Mouse (Mus musculus) neural tube, embryonic 14.5 days (tissue): ENCODE measurements at regions not wholly inside any gene's neighbourhood (a gene's known extent, or its start where the extent isn't known, plus 50 kb on each side); places are given as distances from the start of the nearest gene placed in this dataset.

Source experiments
- ATAC-seq: fragments of 200-750 bp; cut with Nextera tagmentation; 2 replicates; pipeline ENCODE4 v1.8.0; 2017; ENCODE audit warnings: low read depth, mild to moderate bottlenecking, moderate TSS enrichment, moderate library complexity
- H3K27ac ChIP-seq: fragments of 300-500 bp; sonication (generic); 2 replicates; pipeline ENCODE4 v1.5.1; 2014; ENCODE audit warnings: low read depth, mild to moderate bottlenecking, control low read depth, low read length, moderate library complexity, mixed read lengths
- H3K27me3 ChIP-seq: fragments of 300-500 bp; sonication (generic); 2 replicates; pipeline ENCODE4 v1.6.1; 2014; ENCODE audit warnings: low read length; ENCODE audit not compliant: control insufficient read depth, insufficient read depth
- H3K36me3 ChIP-seq: fragments of 300-500 bp; sonication (generic); 2 replicates; pipeline ENCODE4 v1.6.1; 2014; ENCODE audit warnings: low read length, mixed read lengths; ENCODE audit not compliant: control insufficient read depth, insufficient read depth
- H3K4me1 ChIP-seq: fragments of 300-500 bp; sonication (generic); 2 replicates; pipeline ENCODE4 v1.6.1; 2014; ENCODE audit warnings: low read length; ENCODE audit not compliant: control insufficient read depth, insufficient read depth
- H3K4me2 ChIP-seq: fragments of 300-500 bp; sonication (generic); 2 replicates; pipeline ENCODE4 v1.6.1; 2014; ENCODE audit warnings: mild to moderate bottlenecking, low read depth, low read length, control low read depth
- H3K4me3 ChIP-seq: fragments of 300-500 bp; sonication (generic); 2 replicates; pipeline ENCODE4 v1.5.1; 2014; ENCODE audit warnings: low read depth, low read length, control low read depth, mixed read lengths
- H3K9ac ChIP-seq: fragments of 300-500 bp; sonication (generic); replicated peaks from 2 replicates; pipeline ENCODE4 v1.6.1; 2014; ENCODE audit warnings: low read depth, mild to moderate bottlenecking, control low read depth, low read length, mixed read lengths
- H3K9me3 ChIP-seq: fragments of 300-500 bp; sonication (generic); 2 replicates; pipeline ENCODE4 v1.6.1; 2016; ENCODE audit warnings: low read length; ENCODE audit not compliant: control insufficient read depth
- WGBS: fragments of 180-500 bp; shearing (Covaris S2); extraction: QIAGEN DNeasy Blood & Tissue Kit; methylation state at CpG from one replicate; pipeline ENCODE4 v1.1.7; 2014; 5-methylcytosine and 5-hydroxymethylcytosine counted together

GRCm38 (mm10) chr5:80766591-80766990 is 253.3 kb upstream of the Adgrl3 start:
- Histone ChIP-seq H3K4me1 (no peaks in the 10 kb centered on the region), H3K4me2 (no peak overlapping the region), H3K9ac (no peak overlapping the region), H3K27ac (no peak overlapping the region), H3K36me3 (no peaks in the 10 kb centered on the region), H3K27me3 (no peaks in the 10 kb centered on the region), H3K9me3 (no peaks in the 10 kb centered on the region), H3K4me3 (no peak overlapping the region)
- 73% methylated on average over 3 of the region's 3 CpGs for WGBS
- ATAC-seq: no peak

- WGBS: 84% methylated on average over 4 of the region's 4 CpGs
- no peak for ATAC-seq
These were observed 236.0 kb upstream of the Adgrl3 start for GRCm38 (mm10) chr5:80783892-80784291.

GRCm38 (mm10) chr5:80784746-80785145 is 235.2 kb upstream of the Adgrl3 start:
- Histone ChIP-seq H3K4me3 (no peak overlapping the region), H3K36me3 (no peaks in the 10 kb centered on the region), H3K4me1 (no peaks in the 10 kb centered on the region), H3K27me3 (no peaks in the 10 kb centered on the region), H3K9ac (no peak overlapping the region), H3K9me3 (no peaks in the 10 kb centered on the region; the same call in 1 of the 2 replicates), H3K27ac (no peak overlapping the region), H3K4me2 (no peak overlapping the region)
- ATAC-seq: no peak
- 82% methylated on average over 6 of the region's 6 CpGs for WGBS

More at GRCm38 (mm10) chr5:80783892-80784291, 236.0 kb upstream of the Adgrl3 start:
- H3K4me3 ChIP-seq: no peak overlapping the region
- no peaks in the 10 kb centered on the region for H3K4me1 ChIP-seq
- H3K9me3 ChIP-seq: no peaks in the 10 kb centered on the region; the same call in 1 of the 2 replicates
- no peaks in the 10 kb centered on the region for H3K27me3 ChIP-seq
- no peak overlapping the region for H3K9ac ChIP-seq
- no peak overlapping the region for H3K27ac ChIP-seq
- H3K36me3 ChIP-seq: no peaks in the 10 kb centered on the region
- no peak overlapping the region for H3K4me2 ChIP-seq

GRCm38 (mm10) chr5:80791658-80792057 is 228.3 kb upstream of the Adgrl3 start:
- Histone ChIP-seq H3K4me3 (no peak overlapping the region), H3K27me3 (no peaks in the 10 kb centered on the region), H3K4me2 (no peak overlapping the region), H3K36me3 (no peaks in the 10 kb centered on the region), H3K27ac (no peak overlapping the region), H3K9ac (no peak overlapping the region), H3K9me3 (no peaks in the 10 kb centered on the region), H3K4me1 (no peaks in the 10 kb centered on the region)
- no peak for ATAC-seq
- WGBS: 93% methylated on average over 1 of the region's 1 CpGs

GRCm38 (mm10) chr5:80799777-80800176 is 220.2 kb upstream of the Adgrl3 start:
- Histone ChIP-seq H3K27ac (no peak overlapping the region), H3K9me3 (no peaks in the 10 kb centered on the region), H3K36me3 (no peaks in the 10 kb centered on the region), H3K27me3 (no peaks in the 10 kb centered on the region), H3K9ac (no peak overlapping the region), H3K4me2 (no peak overlapping the region), H3K4me3 (no peak overlapping the region), H3K4me1 (no peaks in the 10 kb centered on the region)
- no peak for ATAC-seq

GRCm38 (mm10) chr5:80812917-80813316 is 207.0 kb upstream of the Adgrl3 start:
- Histone ChIP-seq H3K4me1 (no peaks in the 10 kb centered on the region), H3K27ac (no peak overlapping the region), H3K4me3 (no peak overlapping the region), H3K9me3 (no peaks in the 10 kb centered on the region), H3K4me2 (no peak overlapping the region), H3K27me3 (no peaks in the 10 kb centered on the region), H3K36me3 (no peaks in the 10 kb centered on the region), H3K9ac (no peak overlapping the region)
- no peak for ATAC-seq
- 90% methylated on average over 2 of the region's 2 CpGs for WGBS

- ATAC-seq: no peak
- H3K9ac ChIP-seq: no peak overlapping the region
- H3K4me2 ChIP-seq: no peak overlapping the region
- no peaks in the 10 kb centered on the region for H3K9me3 ChIP-seq
- no peaks in the 10 kb centered on the region for H3K27me3 ChIP-seq
- no peak overlapping the region for H3K27ac ChIP-seq
- H3K4me3 ChIP-seq: no peak overlapping the region
- H3K36me3 ChIP-seq: no peaks in the 10 kb centered on the region
- no peaks in the 10 kb centered on the region for H3K4me1 ChIP-seq
These were observed 200.7 kb upstream of the Adgrl3 start for GRCm38 (mm10) chr5:80819208-80819607.

- ATAC-seq: no peak
- Histone ChIP-seq H3K27me3 (no peaks in the 10 kb centered on the region), H3K27ac (no peak overlapping the region), H3K9me3 (no peaks in the 10 kb centered on the region), H3K4me1 (no peaks in the 10 kb centered on the region), H3K4me2 (no peak overlapping the region), H3K36me3 (no peaks in the 10 kb centered on the region), H3K4me3 (no peak overlapping the region), H3K9ac (no peak overlapping the region)
- WGBS: 67% methylated on average over 1 of the region's 1 CpGs
These were observed 177.4 kb upstream of the Adgrl3 start for GRCm38 (mm10) chr5:80842531-80842930.

GRCm38 (mm10) chr5:80855034-80855433 is 164.9 kb upstream of the Adgrl3 start:
- WGBS: 68% methylated on average over 5 of the region's 5 CpGs
- Histone ChIP-seq H3K27me3 (no peaks in the 10 kb centered on the region), H3K9me3 (no peaks in the 10 kb centered on the region), H3K9ac (no peak overlapping the region), H3K4me3 (no peak overlapping the region), H3K4me2 (no peak overlapping the region), H3K36me3 (no peaks in the 10 kb centered on the region), H3K27ac (no peak overlapping the region), H3K4me1 (no peaks in the 10 kb centered on the region)
- 0 out of 2 replicates have a peak, but pooled peaks have one; percentile 44 for ATAC-seq

- no peak overlapping the region for H3K27ac ChIP-seq
- no peak overlapping the region for H3K9ac ChIP-seq
- H3K27me3 ChIP-seq: no peaks in the 10 kb centered on the region
- no peak for ATAC-seq
- no peaks in the 10 kb centered on the region for H3K36me3 ChIP-seq
- 88% methylated on average over 2 of the region's 2 CpGs for WGBS
- no peak overlapping the region for H3K4me3 ChIP-seq
- no peaks in the 10 kb centered on the region for H3K4me1 ChIP-seq
- no peak overlapping the region for H3K4me2 ChIP-seq
- no peaks in the 10 kb centered on the region for H3K9me3 ChIP-seq
These were observed 143.3 kb upstream of the Adgrl3 start for GRCm38 (mm10) chr5:80876600-80876999.
